Mouse (Mus musculus) heart, embryonic 13.5 days (tissue): ENCODE results near the gene Madd. TPM values are rescaled to one million over a fixed set of nuclear protein-coding genes. Genes with fewer than 3 reads are reported as not detected.

ENCODE experiments used
- ATAC-seq: fragments of 200-750 bp; cut with Nextera tagmentation; 2 replicates; pipeline ENCODE4 v1.8.0; 2017; ENCODE audit warnings: moderate TSS enrichment; ENCODE audit not compliant: insufficient number of reproducible peaks, low FRiP score, low TSS enrichment; ENCODE audit errors: extremely low read depth
- H3K27ac ChIP-seq: fragments of 300-500 bp; sonication (generic); replicated peaks from 2 replicates; pipeline ENCODE4 v1.5.1; 2015; ENCODE audit warnings: moderate library complexity, mild to moderate bottlenecking, inconsistent platforms
- H3K27me3 ChIP-seq: fragments of 300-500 bp; sonication (generic); replicated peaks from 2 replicates; pipeline ENCODE4 v1.6.1; 2015; ENCODE audit warnings: mild to moderate bottlenecking, inconsistent platforms
- H3K36me3 ChIP-seq: fragments of 300-500 bp; sonication (generic); 2 replicates; pipeline ENCODE4 v1.6.1; 2015; ENCODE audit warnings: mild to moderate bottlenecking, inconsistent platforms
- H3K4me1 ChIP-seq: fragments of 300-500 bp; sonication (generic); 2 replicates; pipeline ENCODE4 v1.6.1; 2015; ENCODE audit warnings: inconsistent platforms
- H3K4me2 ChIP-seq: fragments of 300-500 bp; sonication (generic); 2 replicates; pipeline ENCODE4 v1.6.1; 2015; ENCODE audit warnings: inconsistent platforms, mild to moderate bottlenecking, moderate library complexity
- H3K4me3 ChIP-seq: fragments of 300-500 bp; sonication (generic); 2 replicates; pipeline ENCODE4 v1.5.1; 2015; ENCODE audit warnings: moderate library complexity, mild to moderate bottlenecking, inconsistent platforms
- H3K9ac ChIP-seq: fragments of 300-500 bp; sonication (generic); 2 replicates; pipeline ENCODE4 v1.6.1; 2015; ENCODE audit warnings: inconsistent platforms, mild to moderate bottlenecking, moderate library complexity
- H3K9me3 ChIP-seq: fragments of 300-500 bp; sonication (generic); 2 replicates; pipeline ENCODE4 v1.6.1; 2016; ENCODE audit warnings: inconsistent platforms
- WGBS: fragments of 180-500 bp; shearing (Covaris S2); methylation state at CpG from one replicate; pipeline ENCODE4 v1.1.7; 2015; ENCODE audit warnings: mixed read lengths; 5-methylcytosine and 5-hydroxymethylcytosine counted together
- polyA plus RNA-seq: library from polyadenylated mRNA; unstranded; fragments of >200 nt; fragmentation: Nextera tagmentation; extraction: Ambion mirVana; gene quantifications from 2 replicates; pipeline ENCODE4 v1.2.1, GENCODE M21; 2015

Madd gene
- polyA plus RNA-seq, 1 experiment from 2014 or later, result 5.9 TPM

GRCm38 (mm10) chr2:91123521-91123920 is 60.1 kb downstream of the Madd start:
- WGBS, result 68% methylated on average over 6 of the region's 6 CpGs
- ATAC-seq, result no peak
- Histone ChIP-seq H3K4me1 (peaks cover 69% of the 10 kb centered on the region), H3K9me3 (no peaks in the 10 kb centered on the region), H3K36me3 (peaks cover 94% of the 10 kb centered on the region), H3K4me2 (peak overlapping the region; percentile 81), H3K27me3 (no peaks in the 10 kb centered on the region), H3K27ac (peak overlapping the region; percentile 17; the same call in 1 of the 2 replicates), H3K4me3 (peak overlapping the region; percentile 75), H3K9ac (peak overlapping the region; percentile 95)

- no peaks in the 10 kb centered on the region for H3K27me3 ChIP-seq
- peak overlapping the region; percentile 95 for H3K9ac ChIP-seq
- H3K4me1 ChIP-seq, result peaks cover 67% of the 10 kb centered on the region
- H3K4me3 ChIP-seq, result peak overlapping the region; percentile 75
- H3K36me3 ChIP-seq, result peaks cover 74% of the 10 kb centered on the region
- H3K9me3 ChIP-seq, result no peaks in the 10 kb centered on the region
- H3K27ac ChIP-seq, result peak overlapping the region; percentile 98
- 39% methylated on average over 8 of the region's 8 CpGs for WGBS
- H3K4me2 ChIP-seq, result peak overlapping the region; percentile 81
- no peak for ATAC-seq
Measured at GRCm38 (mm10) chr2:91121497-91121896, 62.1 kb downstream of the Madd start.

- H3K4me3 ChIP-seq, result peak overlapping the region; percentile 75
- peaks cover 69% of the 10 kb centered on the region for H3K36me3 ChIP-seq
- peak overlapping the region; percentile 98 for H3K27ac ChIP-seq
- no peaks in the 10 kb centered on the region for H3K27me3 ChIP-seq
- WGBS, result 44% methylated on average over 6 of the region's 6 CpGs
- ATAC-seq, result no peak
- H3K4me1 ChIP-seq, result peaks cover 66% of the 10 kb centered on the region
- peak overlapping the region; percentile 81 for H3K4me2 ChIP-seq
- H3K9ac ChIP-seq, result peak overlapping the region; percentile 95
- no peaks in the 10 kb centered on the region for H3K9me3 ChIP-seq
Measured at GRCm38 (mm10) chr2:91121011-91121410, 62.6 kb downstream of the Madd start.

GRCm38 (mm10) chr2:91120261-91120671 is 63.4 kb downstream of the Madd start:
- H3K4me1 ChIP-seq, result peaks cover 68% of the 10 kb centered on the region
- ATAC-seq, result no peak
- H3K36me3 ChIP-seq, result peaks cover 62% of the 10 kb centered on the region
- WGBS, result 32% methylated on average over 6 of the region's 6 CpGs
- H3K9me3 ChIP-seq, result no peaks in the 10 kb centered on the region
- no peaks in the 10 kb centered on the region for H3K27me3 ChIP-seq
- peak overlapping the region; percentile 81 for H3K4me2 ChIP-seq
- H3K4me3 ChIP-seq, result peak overlapping the region; percentile 75
- peak overlapping the region; percentile 95 for H3K9ac ChIP-seq
- H3K27ac ChIP-seq, result peak overlapping the region; percentile 98

- peak overlapping the region; percentile 81 for H3K4me2 ChIP-seq
- no peaks in the 10 kb centered on the region for H3K9me3 ChIP-seq
- peaks cover 62% of the 10 kb centered on the region for H3K4me1 ChIP-seq
- peaks cover 55% of the 10 kb centered on the region for H3K36me3 ChIP-seq
- H3K27me3 ChIP-seq, result no peaks in the 10 kb centered on the region
- ATAC-seq, result no peak
- H3K27ac ChIP-seq, result peak overlapping the region; percentile 98
- peak overlapping the region; percentile 95 for H3K9ac ChIP-seq
- WGBS, result 31% methylated on average over 6 of the region's 6 CpGs
- peak overlapping the region; percentile 75 for H3K4me3 ChIP-seq
Measured at GRCm38 (mm10) chr2:91119551-91119950, 64.1 kb downstream of the Madd start.

GRCm38 (mm10) chr2:91119061-91119460 is 64.6 kb downstream of the Madd start:
- Histone ChIP-seq H3K27ac (peak overlapping the region; percentile 98), H3K4me1 (peaks cover 57% of the 10 kb centered on the region), H3K36me3 (peaks cover 50% of the 10 kb centered on the region), H3K4me2 (peak overlapping the region; percentile 81), H3K27me3 (no peaks in the 10 kb centered on the region), H3K9ac (peak overlapping the region; percentile 95), H3K9me3 (no peaks in the 10 kb centered on the region), H3K4me3 (peak overlapping the region; percentile 75)
- 46% methylated on average over 19 of the region's 19 CpGs for WGBS
- no peak for ATAC-seq

GRCm38 (mm10) chr2:91118647-91119046 is 65.0 kb downstream of the Madd start:
- peak; percentile 34; the same call in 1 of the 2 replicates for ATAC-seq
- H3K9me3 ChIP-seq, result no peaks in the 10 kb centered on the region
- peak overlapping the region; percentile 81 for H3K4me2 ChIP-seq
- H3K4me1 ChIP-seq, result peaks cover 53% of the 10 kb centered on the region
- peak overlapping the region; percentile 95 for H3K9ac ChIP-seq
- peak overlapping the region; percentile 75 for H3K4me3 ChIP-seq
- 35% methylated on average over 1 of the region's 1 CpGs for WGBS
- peaks cover 46% of the 10 kb centered on the region for H3K36me3 ChIP-seq
- peak overlapping the region; percentile 98 for H3K27ac ChIP-seq
- no peaks in the 10 kb centered on the region for H3K27me3 ChIP-seq

- peak within 1 kb of the TSS; percentile 81 for H3K4me2 ChIP-seq
- no peaks in the 10 kb centered on the region for H3K27me3 ChIP-seq
- H3K27ac ChIP-seq, result peak within 1 kb of the TSS; percentile 98
- 34% methylated on average over 11 of the region's 11 CpGs for WGBS
- peak within 1 kb of the TSS; percentile 95 for H3K9ac ChIP-seq
- peaks cover 37% of the 10 kb centered on the region for H3K36me3 ChIP-seq
- H3K9me3 ChIP-seq, result no peaks in the 10 kb centered on the region
- peak within 1 kb of the TSS; percentile 75 for H3K4me3 ChIP-seq
- H3K4me1 ChIP-seq, result peaks cover 51% of the 10 kb centered on the region
- ATAC-seq, result peak; percentile 33; the same call in 1 of the 2 replicates
Measured at GRCm38 (mm10) chr2:91117585-91118275, 65.9 kb downstream of the Madd start, which contains the start of gene Mybpc3. Mybpc3 (plus strand) TSS chr2:91118144.

GRCm38 (mm10) chr2:91116842-91117241 is 66.8 kb downstream of the Madd start:
- 34% methylated on average over 5 of the region's 5 CpGs for WGBS
- peak overlapping the region; percentile 81 for H3K4me2 ChIP-seq
- peak overlapping the region; percentile 75 for H3K4me3 ChIP-seq

GRCm38 (mm10) chr2:91115578-91115970 is 68.1 kb downstream of the Madd start:
- 28% methylated on average over 12 of the region's 12 CpGs for WGBS
- no peak for ATAC-seq
- no peaks in the 10 kb centered on the region for H3K27me3 ChIP-seq

More at GRCm38 (mm10) chr2:91116842-91117241, 66.8 kb downstream of the Madd start:
- H3K9ac ChIP-seq, result 0 out of 2 replicates have a peak overlapping the region, but pooled peaks have one; percentile 30
- no peaks in the 10 kb centered on the region for H3K27me3 ChIP-seq
- peak overlapping the region; percentile 98 for H3K27ac ChIP-seq
- ATAC-seq, result no peak
- peaks cover 28% of the 10 kb centered on the region for H3K36me3 ChIP-seq
- no peaks in the 10 kb centered on the region for H3K9me3 ChIP-seq
- H3K4me1 ChIP-seq, result peaks cover 50% of the 10 kb centered on the region

GRCm38 (mm10) chr2:91114781-91115577 is 68.7 kb downstream of the Madd start:
- H3K36me3 ChIP-seq, result peaks cover 9% of the 10 kb centered on the region
- ATAC-seq, result no peak
- WGBS, result 8% methylated on average over 35 of the region's 42 CpGs

More at GRCm38 (mm10) chr2:91115578-91115970, 68.1 kb downstream of the Madd start:
- Histone ChIP-seq H3K4me3 (peak overlapping the region; percentile 55), H3K4me1 (peaks cover 39% of the 10 kb centered on the region), H3K9ac (peak overlapping the region; percentile 84), H3K36me3 (peaks cover 15% of the 10 kb centered on the region), H3K4me2 (peak overlapping the region; percentile 88), H3K27ac (peak overlapping the region; percentile 61), H3K9me3 (no peaks in the 10 kb centered on the region)

More at GRCm38 (mm10) chr2:91114781-91115577, 68.7 kb downstream of the Madd start:
- Histone ChIP-seq H3K27ac (peak overlapping the region; percentile 61), H3K4me3 (peak overlapping the region; percentile 55), H3K9ac (peak overlapping the region; percentile 84), H3K9me3 (no peaks in the 10 kb centered on the region), H3K4me1 (peaks cover 39% of the 10 kb centered on the region), H3K4me2 (peak overlapping the region; percentile 88), H3K27me3 (no peaks in the 10 kb centered on the region)
